Mouse (Mus musculus): ENCODE measurements around the gene Noct. TPM values are rescaled to one million over a fixed set of nuclear protein-coding genes. Genes with fewer than 3 reads are reported as not detected.

Gene Noct
- total RNA-seq, 2 experiments from 2014 or later: 54.1 to 55.2 TPM

- DNase-seq (ENCODE audit: extremely low spot score in 1 of 2, low spot score in 2 of 2): no peak
- Histone ChIP-seq H3K4me3 (no peak overlapping the region), H3K27ac (no peak overlapping the region)
- no peak for TF ChIP-seq CTCF (IDR thresholded peaks at IDR 0.05)
- intact Hi-C loops (cut with DNase I): no loop called here
Measured at GRCm38 (mm10) chr3:51284375-51284774, 60.1 kb downstream of the Noct start.

DNA sequence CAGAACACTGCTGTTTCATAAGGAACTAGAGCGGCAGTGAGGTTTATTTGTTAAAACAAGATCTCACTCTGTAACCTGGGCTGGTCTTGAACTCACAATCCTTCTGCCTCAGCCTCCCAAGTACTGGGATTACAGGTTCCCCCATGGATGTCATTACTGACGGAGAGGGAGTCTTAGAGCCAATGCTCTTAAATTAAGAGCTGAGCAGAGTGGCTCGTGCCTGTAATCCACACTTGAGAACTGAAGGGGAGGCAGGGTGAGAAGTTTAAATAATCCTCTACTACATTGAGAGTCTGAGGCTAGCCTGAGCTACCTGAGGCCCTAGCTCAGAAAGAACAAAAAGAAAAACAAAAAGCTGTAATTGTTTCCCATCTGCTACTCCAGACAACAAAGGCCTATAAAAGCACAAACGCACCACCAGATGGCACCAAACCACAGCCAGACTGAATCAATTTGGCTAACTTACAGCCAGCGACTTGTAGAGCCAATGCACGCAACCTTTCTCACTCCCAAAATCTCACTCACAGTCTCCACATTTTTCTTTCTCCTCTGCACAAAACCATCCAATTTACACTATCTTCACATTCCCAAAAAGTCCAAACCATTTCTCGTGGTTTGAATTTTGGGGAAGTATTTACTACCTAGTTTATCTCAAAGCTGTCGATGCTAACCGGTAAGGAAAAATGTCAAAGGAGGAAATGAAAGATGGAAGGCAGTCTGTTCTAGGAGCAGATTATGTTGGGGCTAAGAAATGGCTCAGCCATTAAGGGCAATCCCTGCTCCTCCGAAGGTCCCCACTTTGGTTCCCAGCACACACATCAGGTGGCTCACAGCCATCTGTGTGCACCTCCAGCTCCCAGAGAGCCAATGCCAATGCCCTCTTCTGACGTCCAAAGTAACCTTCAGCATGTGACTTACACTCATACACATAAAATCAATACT lies 64.9 kb downstream of the Noct start:
- H3K27ac ChIP-seq: no peak overlapping the region
- intact Hi-C loops (cut with DNase I): loop anchor here (1.0 kb wide), 3 partner anchors 55 to 76 kb away; no protein-coding TSS in a partner anchor
- peak; percentile 76 to 82 for DNase-seq (ENCODE audit: extremely low spot score in 1 of 2, low spot score in 2 of 2)
- TF ChIP-seq CTCF (IDR thresholded peaks at IDR 0.05): peak; percentile 92
- H3K4me3 ChIP-seq: no peak overlapping the region

DNA sequence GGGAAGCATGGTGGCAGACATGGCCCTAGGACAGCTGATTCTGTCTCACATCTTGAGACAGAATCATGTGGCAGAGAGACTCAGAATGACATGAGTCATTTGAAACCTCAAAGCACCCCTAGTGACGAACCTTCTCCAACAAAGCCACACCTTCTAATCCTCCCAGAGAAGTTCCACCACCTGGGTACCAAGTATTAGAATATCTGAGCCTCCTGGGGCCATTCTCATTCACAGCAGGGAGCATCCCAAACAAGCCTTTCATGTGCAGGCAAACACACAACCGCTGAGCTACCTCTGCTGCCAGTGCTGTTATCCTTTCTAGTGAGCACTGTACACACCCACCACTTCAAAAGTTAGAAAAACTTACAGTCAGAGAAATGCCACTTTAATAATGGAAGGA lies 70.0 kb downstream of the Noct start:
- Histone ChIP-seq H3K4me3 (no peak overlapping the region), H3K27ac (no peak overlapping the region)
- intact Hi-C loops (cut with DNase I): no loop called here
- TF ChIP-seq CTCF (IDR thresholded peaks at IDR 0.05): no peak
- no peak for DNase-seq (ENCODE audit: extremely low spot score in 1 of 2, low spot score in 2 of 2)

GRCm38 (mm10) chr3:51295225-51295624 lies 71.0 kb downstream of the Noct start:
- Histone ChIP-seq H3K4me3 (no peak overlapping the region), H3K27ac (no peak overlapping the region)
- intact Hi-C loops (cut with DNase I): no loop called here
- TF ChIP-seq CTCF (IDR thresholded peaks at IDR 0.05): no peak
- DNase-seq (ENCODE audit: extremely low spot score in 1 of 2, low spot score in 2 of 2): peak in 1 of 2 experiments; percentile 20

DNA sequence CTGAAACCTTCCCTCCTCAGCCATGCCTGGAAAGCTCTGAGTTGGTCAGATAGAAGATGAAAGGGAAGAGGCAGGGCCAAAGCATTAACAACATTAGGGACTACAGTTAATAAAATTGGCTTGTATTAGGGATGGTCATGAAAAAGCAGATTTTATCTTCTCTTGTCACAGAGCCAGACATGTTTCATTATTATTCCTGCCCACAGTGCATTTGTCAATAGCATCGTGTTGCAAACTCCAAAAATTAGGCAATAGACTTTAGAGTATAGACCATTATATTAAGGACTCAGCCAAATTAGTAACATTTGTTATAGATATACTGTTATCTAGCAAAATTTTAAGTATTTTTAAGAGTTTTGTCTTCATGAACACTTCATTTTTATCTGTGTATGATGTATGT lies 72.5 kb downstream of the Noct start:
- Histone ChIP-seq H3K4me3 (no peak overlapping the region), H3K27ac (no peak overlapping the region)
- TF ChIP-seq CTCF (IDR thresholded peaks at IDR 0.05): no peak
- DNase-seq (ENCODE audit: extremely low spot score in 1 of 2, low spot score in 2 of 2): no peak
- intact Hi-C loops (cut with DNase I): no loop called here

Small RNA genes lying within 50 kb of the gene (microRNA-seq; reads per million reads assigned to microRNA genes)
- gene Gm24282: 0 reads per million in 2 experiments

Other genes with a start within 250 kb of the Noct start
- gene Elf2, start 116.2 kb downstream of the Noct start, total RNA-seq (2021): 10 to 100 TPM; 48.5 to 51.8 TPM
- gene Mgarp, start 172.3 kb downstream of the Noct start, total RNA-seq (2021): not detected
- 100 to 1,000 TPM; 286 to 307 TPM for gene Ndufc1, start 184.5 kb downstream of the Noct start, total RNA-seq (2021)
- 10 to 100 TPM; 50.1 to 54.6 TPM for gene Naa15, start 190.7 kb downstream of the Noct start, total RNA-seq (2021)